Mouse (Mus musculus) embryonic facial prominence, embryonic 11.5 days (tissue): ENCODE results near the gene Ppp2r3a. TPM values are rescaled to one million over a fixed set of nuclear protein-coding genes. Genes with fewer than 3 reads are reported as not detected.

Experiments used
- ATAC-seq: fragments of 200-750 bp; cut with Nextera tagmentation; replicated peaks from 2 replicates; pipeline ENCODE4 v1.8.0; 2017; ENCODE audit warnings: low read depth; ENCODE audit not compliant: insufficient number of reproducible peaks, low FRiP score, low TSS enrichment
- DNase-seq: peaks from one replicate; pipeline ENCODE4 v3.0.0-alpha.2; 2015; ENCODE audit warnings: low spot score
- H3K27ac ChIP-seq: fragments of 300-500 bp; sonication (generic); replicated peaks from 2 replicates; pipeline ENCODE4 v1.5.1; 2014; ENCODE audit warnings: mild to moderate bottlenecking, low read depth, low read length, control low read depth
- H3K27me3 ChIP-seq: fragments of 300-500 bp; sonication (generic); 2 replicates; pipeline ENCODE4 v1.6.1; 2014; ENCODE audit warnings: mild to moderate bottlenecking, low read length, moderate library complexity, mixed read lengths; ENCODE audit not compliant: control insufficient read depth, insufficient read depth
- H3K36me3 ChIP-seq: fragments of 300-500 bp; sonication (generic); replicated peaks from 2 replicates; pipeline ENCODE4 v1.6.1; 2014; ENCODE audit warnings: low read depth, mild to moderate bottlenecking, low read length, moderate library complexity, mixed read lengths; ENCODE audit not compliant: control insufficient read depth, insufficient read depth
- H3K4me1 ChIP-seq: fragments of 300-500 bp; sonication (generic); 2 replicates; pipeline ENCODE4 v1.6.1; 2014; ENCODE audit warnings: low read length, mixed read lengths; ENCODE audit not compliant: control insufficient read depth, insufficient read depth
- H3K4me2 ChIP-seq: fragments of 300-500 bp; sonication (generic); 2 replicates; pipeline ENCODE4 v1.6.1; 2014; ENCODE audit warnings: low read depth, mild to moderate bottlenecking, control low read depth, low read length, moderate library complexity
- H3K4me3 ChIP-seq: fragments of 300-500 bp; sonication (generic); 2 replicates; pipeline ENCODE4 v1.5.1; 2014; ENCODE audit warnings: low read depth, low read length, control low read depth
- H3K9ac ChIP-seq: fragments of 300-500 bp; sonication (generic); replicated peaks from 2 replicates; pipeline ENCODE4 v1.6.1; 2014; ENCODE audit warnings: mild to moderate bottlenecking, control low read depth, low read length
- H3K9me3 ChIP-seq: fragments of 300-500 bp; sonication (generic); replicated peaks from 2 replicates; pipeline ENCODE4 v1.6.1; 2016; ENCODE audit warnings: mild to moderate bottlenecking, low read length, inconsistent platforms, mixed read lengths; ENCODE audit not compliant: control insufficient read depth
- WGBS: fragments of 180-500 bp; shearing (Covaris S2); extraction: QIAGEN DNeasy Blood & Tissue Kit; methylation state at CpG from one replicate; pipeline ENCODE4 v1.1.7; 2014; 5-methylcytosine and 5-hydroxymethylcytosine counted together
- polyA plus RNA-seq: library from polyadenylated mRNA; unstranded; fragments of >200 nt; fragmentation: Nextera tagmentation; extraction: Ambion mirVana; gene quantifications from 2 replicates; pipeline ENCODE4 v1.2.1, GENCODE M21; 2014

Ppp2r3a gene
- polyA plus RNA-seq, 1 experiment from 2014 or later = 17.3 TPM

GRCm38 (mm10) chr9:101101547-101101946, 150.0 kb downstream of the Ppp2r3a start:
- DNase-seq = no peak
- Histone ChIP-seq H3K36me3 (no peaks in the 10 kb centered on the region; the same call in none of the 2 replicates), H3K4me1 (no peaks in the 10 kb centered on the region), H3K4me3 (no peak overlapping the region), H3K27ac (no peak overlapping the region), H3K27me3 (no peaks in the 10 kb centered on the region), H3K9me3 (peaks cover 3% of the 10 kb centered on the region; the same call in 1 of the 2 replicates), H3K4me2 (no peak overlapping the region), H3K9ac (no peak overlapping the region)
- ATAC-seq = no peak
- WGBS = 93% methylated on average over 8 of the region's 8 CpGs

GRCm38 (mm10) chr9:101100163-101100562, 151.4 kb downstream of the Ppp2r3a start:
- Histone ChIP-seq H3K4me3 (no peak overlapping the region), H3K27ac (no peak overlapping the region), H3K4me2 (no peak overlapping the region), H3K4me1 (no peaks in the 10 kb centered on the region), H3K9me3 (peaks cover 3% of the 10 kb centered on the region; the same call in 1 of the 2 replicates), H3K36me3 (no peaks in the 10 kb centered on the region; the same call in none of the 2 replicates), H3K9ac (no peak overlapping the region), H3K27me3 (no peaks in the 10 kb centered on the region)
- no peak for ATAC-seq
- 94% methylated on average over 3 of the region's 3 CpGs for WGBS
- no peak for DNase-seq

DNA sequence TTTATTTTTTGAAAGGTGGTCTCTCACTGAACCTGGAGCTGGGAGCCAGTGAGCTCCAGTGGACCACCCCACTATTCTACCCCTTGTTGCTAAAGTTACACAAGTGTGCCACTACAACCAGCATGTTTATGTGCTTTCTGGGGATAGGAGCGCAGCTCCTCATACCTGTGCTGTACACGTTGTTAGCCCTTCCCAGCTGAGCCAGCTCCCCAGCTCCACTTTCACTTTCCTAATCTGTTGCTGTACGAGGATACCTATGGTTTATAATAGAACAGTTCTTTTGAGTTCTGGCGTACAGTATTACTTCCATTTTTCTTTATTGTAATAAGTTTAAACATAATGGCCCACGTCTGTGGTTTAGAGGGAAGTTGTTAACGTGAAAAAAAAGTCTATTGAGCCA, 152.2 kb downstream of the Ppp2r3a start:
- no peak overlapping the region for H3K9ac ChIP-seq
- H3K36me3 ChIP-seq = no peaks in the 10 kb centered on the region; the same call in none of the 2 replicates
- ATAC-seq (no peak), DNase-seq (no peak)
- peaks cover 3% of the 10 kb centered on the region; the same call in 1 of the 2 replicates for H3K9me3 ChIP-seq
- no peak overlapping the region for H3K27ac ChIP-seq
- 88% methylated on average over 6 of the region's 6 CpGs for WGBS
- H3K27me3 ChIP-seq = no peaks in the 10 kb centered on the region
- H3K4me2 ChIP-seq = no peak overlapping the region
- no peak overlapping the region for H3K4me3 ChIP-seq
- H3K4me1 ChIP-seq = no peaks in the 10 kb centered on the region

DNA sequence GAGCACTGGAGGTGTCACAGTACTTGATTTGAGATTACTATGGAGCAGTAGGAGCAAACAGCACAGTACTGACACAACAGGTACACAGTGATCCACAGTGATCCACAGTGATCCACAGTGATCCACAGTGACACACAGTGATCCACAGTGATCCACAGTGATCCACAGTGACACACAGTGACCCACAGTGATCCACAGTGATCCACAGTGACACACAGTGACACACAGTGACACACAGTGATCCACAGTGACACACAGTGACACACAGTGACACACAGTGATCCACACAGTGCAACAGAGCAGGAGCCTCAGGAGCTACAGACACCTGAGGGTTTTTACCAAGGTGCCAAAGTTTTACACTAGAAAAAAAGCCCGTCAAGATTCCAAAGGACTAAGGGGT, 154.1 kb downstream of the Ppp2r3a start:
- Histone ChIP-seq H3K4me2 (no peak overlapping the region), H3K9me3 (peaks cover 3% of the 10 kb centered on the region; the same call in 1 of the 2 replicates), H3K36me3 (no peaks in the 10 kb centered on the region; the same call in none of the 2 replicates), H3K4me3 (no peak overlapping the region), H3K27ac (no peak overlapping the region), H3K27me3 (no peaks in the 10 kb centered on the region), H3K9ac (no peak overlapping the region), H3K4me1 (no peaks in the 10 kb centered on the region)
- no peak for ATAC-seq
- WGBS = 78% methylated on average over 1 of the region's 1 CpGs
- DNase-seq = no peak

GRCm38 (mm10) chr9:101096461-101096860, 155.1 kb downstream of the Ppp2r3a start:
- no peak for ATAC-seq
- H3K27me3 ChIP-seq = no peaks in the 10 kb centered on the region
- no peak for DNase-seq
- H3K4me2 ChIP-seq = no peak overlapping the region
- no peaks in the 10 kb centered on the region; the same call in 1 of the 2 replicates for H3K36me3 ChIP-seq
- H3K4me3 ChIP-seq = no peak overlapping the region
- no peak overlapping the region for H3K9ac ChIP-seq
- no peak overlapping the region for H3K27ac ChIP-seq
- peaks cover 3% of the 10 kb centered on the region; the same call in 1 of the 2 replicates for H3K9me3 ChIP-seq
- no peaks in the 10 kb centered on the region for H3K4me1 ChIP-seq
- 95% methylated on average over 3 of the region's 3 CpGs for WGBS

- no peaks in the 10 kb centered on the region for H3K4me1 ChIP-seq
- WGBS = 96% methylated on average over 4 of the region's 4 CpGs
Observed at GRCm38 (mm10) chr9:101095425-101095824, 156.2 kb downstream of the Ppp2r3a start.

GRCm38 (mm10) chr9:101083728-101084127, 167.9 kb downstream of the Ppp2r3a start:
- no peaks in the 10 kb centered on the region for H3K27me3 ChIP-seq
- DNase-seq (no peak), ATAC-seq (no peak)
- H3K4me3 ChIP-seq = no peak overlapping the region
- no peaks in the 10 kb centered on the region for H3K9me3 ChIP-seq
- no peaks in the 10 kb centered on the region for H3K4me1 ChIP-seq
- H3K4me2 ChIP-seq = no peak overlapping the region
- H3K27ac ChIP-seq = no peak overlapping the region
- no peak overlapping the region for H3K9ac ChIP-seq
- no peaks in the 10 kb centered on the region for H3K36me3 ChIP-seq
- WGBS = 94% methylated on average over 3 of the region's 3 CpGs

More at GRCm38 (mm10) chr9:101095425-101095824, 156.2 kb downstream of the Ppp2r3a start:
- ATAC-seq (no peak), DNase-seq (no peak)
- H3K27me3 ChIP-seq = no peaks in the 10 kb centered on the region
- H3K36me3 ChIP-seq = no peaks in the 10 kb centered on the region
- H3K4me2 ChIP-seq = no peak overlapping the region
- no peak overlapping the region for H3K27ac ChIP-seq
- no peak overlapping the region for H3K4me3 ChIP-seq
- peaks cover 3% of the 10 kb centered on the region; the same call in 1 of the 2 replicates for H3K9me3 ChIP-seq
- H3K9ac ChIP-seq = no peak overlapping the region

DNA sequence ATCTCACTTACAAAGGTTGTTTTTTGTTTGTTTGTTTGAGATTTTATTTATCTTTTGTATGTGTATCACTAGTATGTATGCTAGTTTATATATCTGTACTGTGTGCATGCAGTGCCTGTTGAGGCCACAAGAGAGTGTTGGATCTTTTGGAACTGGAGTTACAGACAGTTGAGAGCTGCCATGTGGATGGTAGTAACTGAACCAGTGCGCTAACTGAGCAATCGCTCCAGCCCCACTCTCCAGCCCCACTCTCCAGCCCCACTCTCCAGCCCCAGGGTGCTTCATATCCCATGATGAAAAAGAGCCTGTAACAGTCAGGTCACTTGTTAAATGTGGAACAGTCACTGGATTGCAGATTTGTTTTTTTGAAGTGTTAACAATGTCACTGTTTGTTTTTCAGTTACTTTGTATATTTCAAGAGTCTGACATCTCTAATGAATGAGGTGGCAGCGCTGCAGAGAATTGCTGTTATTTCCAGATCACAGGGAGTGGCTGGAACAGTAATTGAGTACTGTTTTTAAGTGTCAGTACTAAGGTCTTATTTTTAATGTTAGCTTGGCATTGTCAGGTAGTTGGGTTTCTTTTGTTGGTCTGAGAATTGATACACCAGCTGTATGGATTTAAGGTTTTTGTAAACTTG, 171.4 kb downstream of the Ppp2r3a start:
- Histone ChIP-seq H3K36me3 (no peaks in the 10 kb centered on the region), H3K4me1 (no peaks in the 10 kb centered on the region), H3K9ac (no peak overlapping the region), H3K9me3 (no peaks in the 10 kb centered on the region), H3K27me3 (no peaks in the 10 kb centered on the region), H3K4me3 (no peak overlapping the region), H3K27ac (no peak overlapping the region), H3K4me2 (no peak overlapping the region)
- DNase-seq (no peak), ATAC-seq (no peak)
- 86% methylated on average over 3 of the region's 3 CpGs for whole genome bisulfite sequencing
